Mouse (Mus musculus) lung, adult 2 months (tissue): ENCODE measurements around the gene Slc7a5.

Experiments used
- CTCF ChIP-seq: fragments of 200-500 bp; IDR thresholded peaks from 2 replicates; pipeline ENCODE4 v1.5.1; 2011; ENCODE audit warnings: mild to moderate bottlenecking, low read length, control low read depth; ENCODE audit not compliant: insufficient read depth
- POLR2A ChIP-seq: fragments of 200-500 bp; IDR thresholded peaks from 2 replicates; pipeline ENCODE4 v1.6.1; 2011; ENCODE audit warnings: low read depth, mild to moderate bottlenecking, control low read depth, low read length, borderline replicate concordance; ENCODE audit errors: extremely low read depth

GRCm38 (mm10) chr8:121943057-121943540 lies 35.6 kb upstream of the Slc7a5 start:
- TF ChIP-seq CTCF (no peak), POLR2A (no peak)
